Mouse (Mus musculus): ENCODE data around the gene Taar9. TPM values are rescaled to one million over a fixed set of nuclear protein-coding genes. Genes with fewer than 3 reads are reported as not detected.
"Not testable (repeated sequence)": the region's sequence is repeated elsewhere in the genome, so short reads cannot be mapped to it uniquely, and the experiment has no call there.

The Taar9 gene
- polyA plus RNA-seq (2015; fragmentation: Nextera tagmentation; extraction: Ambion mirVana), result not detected in 2 replicates

DNA sequence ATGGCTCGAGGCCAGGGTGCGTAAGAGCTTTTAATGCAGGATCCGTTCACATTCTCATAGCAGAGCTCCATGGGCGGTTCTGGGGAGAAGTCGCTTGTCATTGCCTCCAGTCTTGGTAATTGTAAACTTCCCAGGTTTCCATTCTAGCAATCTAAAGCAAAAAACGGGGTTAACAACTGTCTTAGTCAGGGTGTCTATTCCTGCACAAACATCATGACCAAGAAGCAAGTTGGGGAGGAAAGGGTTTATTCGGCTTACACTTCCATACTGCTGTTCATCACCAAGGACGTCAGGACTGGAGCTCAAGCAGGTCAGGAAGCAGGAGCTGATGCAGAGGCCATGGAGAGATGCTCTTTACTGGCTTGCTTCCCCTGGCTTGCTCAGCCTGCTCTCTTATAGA, at the start of gene Taar9:
Taar9 (minus strand) TSS at position 101 of the 400 bp plus-strand sequence.
- H3K9me3 ChIP-seq (replicated peaks); H3K4me2 ChIP-seq; H3K27me3 ChIP-seq; H3K9ac ChIP-seq; ATAC-seq (replicated peaks; ENCODE audit: insufficient number of reproducible peaks, insufficient read depth, low FRiP score, low read depth); H3K27ac ChIP-seq; H3K36me3 ChIP-seq; H3K4me1 ChIP-seq (replicated peaks); H3K4me3 ChIP-seq: not testable (repeated sequence)
- 76% methylated on average over 8 of the region's 8 CpGs for WGBS

DNA sequence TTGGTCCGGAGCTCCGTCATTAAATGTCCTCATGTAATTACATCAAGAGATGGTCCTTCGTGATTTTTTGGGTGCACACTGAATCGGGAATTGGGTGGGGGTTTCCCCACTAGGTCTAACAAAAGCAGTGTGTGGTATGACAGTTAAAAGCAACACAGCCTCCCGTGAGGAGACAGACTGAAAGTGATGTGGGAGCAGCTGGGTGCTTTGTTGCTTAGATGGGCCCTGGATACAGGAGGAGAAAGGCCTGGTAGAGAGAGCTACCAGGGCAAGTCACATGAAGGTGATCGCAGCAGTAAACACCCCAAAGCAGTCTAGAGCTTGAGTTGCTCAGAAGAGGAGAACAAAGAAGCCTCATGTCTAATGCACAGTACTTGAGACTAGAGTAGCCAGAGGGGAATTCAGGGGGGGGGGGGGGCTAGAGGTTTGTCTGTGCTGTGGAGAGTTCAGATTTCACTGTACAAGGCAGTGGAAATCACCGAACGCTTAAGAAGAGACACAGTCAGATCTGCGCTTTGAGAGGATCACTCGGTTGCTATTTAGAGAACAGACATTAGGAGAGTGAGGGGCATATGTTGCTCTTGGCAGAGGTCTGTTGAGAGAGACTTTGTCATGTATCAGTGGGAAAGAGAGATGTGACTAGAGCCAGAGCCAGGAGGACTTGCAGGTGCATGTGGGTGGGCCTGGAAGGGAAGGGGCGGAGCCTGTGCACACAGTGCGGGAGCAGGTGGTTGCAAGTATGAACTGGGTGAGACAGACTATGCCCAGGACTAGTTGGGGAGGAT, 49.3 kb upstream of the Taar9 start:
- Histone ChIP-seq H3K36me3 (peaks cover 30% of the 10 kb centered on the region), H3K27ac (0 out of 2 replicates have a peak overlapping the region, but pooled peaks have one; percentile 15), H3K4me1 (replicated peaks) (peaks cover 12% of the 10 kb centered on the region; the same call in 1 of the 2 replicates), H3K9me3 (replicated peaks) (no peaks in the 10 kb centered on the region), H3K4me2 (no peak overlapping the region), H3K4me3 (no peak overlapping the region), H3K9ac (no peak overlapping the region), H3K27me3 (no peaks in the 10 kb centered on the region)
- 75% methylated on average over 12 of the region's 12 CpGs for WGBS
- peak; percentile 76; the same call in 1 of the 2 replicates for ATAC-seq (replicated peaks; ENCODE audit: insufficient number of reproducible peaks, insufficient read depth, low FRiP score, low read depth)

DNA sequence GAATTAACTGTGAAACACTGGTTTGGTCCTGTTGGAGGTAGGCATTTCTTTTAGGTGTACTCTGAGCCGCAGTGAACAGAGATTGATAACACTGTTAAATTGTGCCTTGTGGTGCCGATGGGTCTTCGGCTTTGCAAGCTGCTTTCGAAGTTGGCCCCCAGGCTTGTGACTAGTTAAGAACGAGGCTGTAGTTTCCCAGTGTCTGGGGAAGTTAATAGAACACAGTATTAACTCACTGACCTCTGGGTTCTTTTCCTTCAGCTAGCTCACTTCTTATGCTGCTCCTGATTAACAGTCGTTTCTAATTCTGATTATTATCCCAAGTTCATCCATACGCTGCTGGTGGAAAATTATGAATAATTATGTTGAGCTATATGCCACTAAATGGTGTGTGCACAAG, 40.8 kb upstream of the Taar9 start:
- Histone ChIP-seq H3K27ac (no peak overlapping the region), H3K27me3 (no peaks in the 10 kb centered on the region), H3K4me1 (replicated peaks) (peaks cover 14% of the 10 kb centered on the region), H3K9ac (no peak overlapping the region), H3K36me3 (no peaks in the 10 kb centered on the region), H3K4me3 (peak overlapping the region; percentile 94), H3K4me2 (peak overlapping the region; percentile 63), H3K9me3 (replicated peaks) (no peaks in the 10 kb centered on the region)
- WGBS, result 30% methylated on average over 7 of the region's 7 CpGs
- ATAC-seq (replicated peaks; ENCODE audit: insufficient number of reproducible peaks, insufficient read depth, low FRiP score, low read depth), result no peak

DNA sequence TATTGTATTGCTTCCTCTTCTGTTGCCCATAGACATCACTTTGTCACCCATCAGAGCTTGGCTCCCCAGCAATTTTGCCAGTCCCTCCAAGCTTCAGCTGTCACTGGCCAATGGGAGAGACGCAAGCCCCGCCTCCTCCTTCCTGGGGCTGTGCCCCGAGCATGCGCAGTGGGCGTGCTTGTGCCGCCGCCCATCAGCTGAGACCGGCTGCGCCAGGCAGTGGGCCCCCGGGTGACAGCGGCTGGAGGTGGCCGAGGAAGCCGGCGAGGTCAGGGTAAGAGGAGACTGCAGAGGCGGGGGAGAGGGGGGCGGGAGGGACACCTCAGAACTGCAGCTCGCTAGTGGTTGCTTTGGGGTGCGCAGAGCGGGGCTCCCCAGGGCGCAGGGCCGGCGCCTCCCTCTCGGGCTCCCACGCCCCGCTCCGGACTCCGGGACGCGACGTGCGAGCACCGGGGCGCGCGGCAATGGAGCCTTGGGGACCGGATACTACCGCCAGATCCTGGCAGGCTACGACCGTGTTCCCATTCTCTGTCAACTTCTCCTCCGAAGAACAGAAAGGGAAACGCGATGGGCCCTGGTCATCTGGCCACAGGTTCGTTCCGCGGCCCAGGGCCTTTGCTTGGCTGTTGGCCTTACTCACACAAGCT, 39.9 kb upstream of the Taar9 start, which contains the start of gene Stx7:
Stx7 (plus strand) TSS at position 168 of the 647 bp plus-strand sequence.
- no peaks in the 10 kb centered on the region for H3K27me3 ChIP-seq
- H3K9ac ChIP-seq, result peak within 1 kb of the TSS; percentile 85
- H3K4me3 ChIP-seq, result peak within 1 kb of the TSS; percentile 94
- H3K27ac ChIP-seq, result peak within 1 kb of the TSS; percentile 87
- WGBS, result under 1% methylated on average over 45 of the region's 45 CpGs
- H3K4me1 ChIP-seq (replicated peaks), result peaks cover 14% of the 10 kb centered on the region
- peak; percentile 96 for ATAC-seq (replicated peaks; ENCODE audit: insufficient number of reproducible peaks, insufficient read depth, low FRiP score, low read depth)
- peak within 1 kb of the TSS; percentile 63 for H3K4me2 ChIP-seq
- H3K36me3 ChIP-seq, result no peaks in the 10 kb centered on the region
- no peaks in the 10 kb centered on the region for H3K9me3 ChIP-seq (replicated peaks)

DNA sequence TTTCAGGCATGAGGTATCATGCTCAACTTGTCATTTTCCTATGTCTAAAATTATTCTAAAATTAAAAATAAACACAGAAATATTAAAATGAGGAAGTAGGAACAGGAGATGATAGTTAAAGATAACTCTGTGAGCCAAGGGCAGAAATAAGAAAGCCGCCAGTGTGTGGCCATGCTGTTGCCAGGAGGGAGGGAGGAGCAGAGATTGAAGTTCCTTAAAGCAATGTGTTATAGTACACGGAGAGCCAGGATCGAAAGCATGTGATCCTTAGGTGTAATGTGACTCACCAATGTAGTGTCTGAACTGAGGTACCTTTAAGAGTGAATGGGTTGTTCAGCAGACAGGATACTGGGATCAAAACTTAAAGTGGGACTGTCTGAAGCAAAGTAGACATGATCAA, 33.4 kb upstream of the Taar9 start:
- no peaks in the 10 kb centered on the region for H3K4me1 ChIP-seq (replicated peaks)
- WGBS, result 61% methylated on average over 3 of the region's 3 CpGs

DNA sequence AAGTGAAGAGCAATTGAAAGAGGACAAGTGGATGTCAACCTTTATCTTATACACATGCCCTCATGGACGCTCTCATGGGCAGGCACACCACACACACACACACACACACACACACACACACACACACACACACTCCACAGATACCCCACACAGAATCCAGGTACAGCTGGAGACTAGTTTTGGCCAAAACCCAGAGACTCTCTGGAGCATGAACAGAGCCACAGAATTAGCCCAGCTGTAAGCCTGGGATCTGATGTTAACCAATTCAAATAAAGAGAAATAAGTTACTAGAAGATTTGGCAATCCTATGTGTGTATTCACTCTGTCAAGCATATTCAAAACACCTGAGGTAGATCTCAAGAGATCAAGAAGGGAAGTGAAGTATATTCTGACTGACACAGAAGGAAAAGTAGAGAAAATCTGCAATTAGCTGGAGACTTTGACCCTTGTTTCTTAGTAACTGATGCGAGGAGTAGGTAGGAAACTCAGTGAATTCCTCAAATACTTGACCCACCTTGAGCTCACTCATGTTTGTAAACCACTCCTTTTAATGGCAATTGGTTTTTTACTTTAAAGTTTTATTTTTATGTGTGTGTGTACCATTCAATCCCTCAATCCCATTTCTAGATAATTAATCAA, 29.4 kb upstream of the Taar9 start:
- no peaks in the 10 kb centered on the region for H3K36me3 ChIP-seq
- 54% methylated on average over 2 of the region's 2 CpGs for WGBS
- H3K27me3 ChIP-seq, result no peaks in the 10 kb centered on the region
- H3K4me3 ChIP-seq, result no peak overlapping the region
- no peak overlapping the region for H3K9ac ChIP-seq
- H3K4me1 ChIP-seq (replicated peaks), result no peaks in the 10 kb centered on the region
- no peaks in the 10 kb centered on the region for H3K9me3 ChIP-seq (replicated peaks)
- H3K27ac ChIP-seq, result no peak overlapping the region
- no peak for ATAC-seq (replicated peaks; ENCODE audit: insufficient number of reproducible peaks, insufficient read depth, low FRiP score, low read depth)
- no peak overlapping the region for H3K4me2 ChIP-seq

More for the DNA sequence above, 33.4 kb upstream of the Taar9 start:
- ATAC-seq (replicated peaks; ENCODE audit: insufficient number of reproducible peaks, insufficient read depth, low FRiP score, low read depth), result no peak
- Histone ChIP-seq H3K27ac (no peak overlapping the region), H3K36me3 (no peaks in the 10 kb centered on the region), H3K4me3 (no peak overlapping the region), H3K27me3 (no peaks in the 10 kb centered on the region), H3K9ac (no peak overlapping the region), H3K4me2 (no peak overlapping the region), H3K9me3 (replicated peaks) (no peaks in the 10 kb centered on the region)

DNA sequence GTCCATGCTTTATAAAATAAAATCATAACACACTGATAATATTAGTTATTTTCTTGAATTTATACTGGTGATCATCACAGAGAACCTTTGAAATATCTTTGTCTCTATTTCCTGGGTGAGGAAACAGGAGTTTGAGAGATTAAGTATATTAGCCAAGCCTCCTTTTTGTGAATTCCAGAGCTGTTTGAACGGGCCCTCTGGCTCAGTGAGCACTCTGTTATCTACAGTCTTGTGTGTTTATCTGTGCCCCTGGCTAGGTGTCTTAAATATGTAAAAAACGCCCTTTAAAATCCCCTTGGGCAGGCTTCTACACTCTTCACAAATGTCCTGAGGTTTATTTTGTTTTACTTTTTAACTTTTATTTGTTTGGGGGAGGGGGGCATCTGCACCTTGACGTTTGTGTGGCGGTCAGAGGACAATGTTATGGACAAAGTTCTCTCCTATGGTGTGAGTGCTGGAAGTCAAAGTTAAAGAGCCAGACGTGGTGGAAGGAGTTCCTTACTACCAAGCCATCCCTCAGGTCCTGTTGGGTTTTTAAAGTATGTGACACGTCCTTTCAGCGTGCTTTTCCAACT, 24.8 kb upstream of the Taar9 start:
- Histone ChIP-seq H3K27me3 (no peaks in the 10 kb centered on the region), H3K36me3 (no peaks in the 10 kb centered on the region), H3K4me2 (no peak overlapping the region), H3K9me3 (replicated peaks) (no peaks in the 10 kb centered on the region), H3K9ac (no peak overlapping the region), H3K4me1 (replicated peaks) (peaks cover 10% of the 10 kb centered on the region), H3K27ac (no peak overlapping the region), H3K4me3 (no peak overlapping the region)
- 40% methylated on average over 7 of the region's 7 CpGs for WGBS
- ATAC-seq (replicated peaks; ENCODE audit: insufficient number of reproducible peaks, insufficient read depth, low FRiP score, low read depth), result no peak

DNA sequence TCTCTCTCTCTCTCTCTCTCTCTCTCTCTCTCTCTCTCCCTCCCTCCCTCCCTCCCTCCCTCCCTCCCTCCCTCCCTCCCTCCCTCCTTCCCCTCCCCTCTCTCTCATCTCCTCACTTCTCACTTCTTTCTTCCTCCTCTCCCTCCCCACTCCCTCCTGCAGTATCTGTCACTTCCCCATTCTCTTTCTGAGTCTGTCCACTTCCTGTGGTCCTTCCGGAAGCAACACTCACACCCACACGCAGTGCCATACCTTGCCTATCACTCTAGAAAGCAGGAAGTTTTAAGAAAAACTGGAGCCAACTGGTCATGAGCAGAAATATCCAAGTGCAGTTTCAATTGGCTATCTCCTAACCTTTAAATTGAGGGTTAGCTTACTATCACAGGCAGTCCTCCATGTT, 23.8 kb upstream of the Taar9 start:
- 34% methylated on average over 2 of the region's 2 CpGs for WGBS
- peaks cover 10% of the 10 kb centered on the region for H3K4me1 ChIP-seq (replicated peaks)
- H3K9me3 ChIP-seq (replicated peaks), result no peaks in the 10 kb centered on the region
- H3K4me3 ChIP-seq, result no peak overlapping the region
- no peak overlapping the region for H3K27ac ChIP-seq
- no peak for ATAC-seq (replicated peaks; ENCODE audit: insufficient number of reproducible peaks, insufficient read depth, low FRiP score, low read depth)
- no peak overlapping the region for H3K9ac ChIP-seq
- no peak overlapping the region for H3K4me2 ChIP-seq
- no peaks in the 10 kb centered on the region for H3K27me3 ChIP-seq
- no peaks in the 10 kb centered on the region for H3K36me3 ChIP-seq

DNA sequence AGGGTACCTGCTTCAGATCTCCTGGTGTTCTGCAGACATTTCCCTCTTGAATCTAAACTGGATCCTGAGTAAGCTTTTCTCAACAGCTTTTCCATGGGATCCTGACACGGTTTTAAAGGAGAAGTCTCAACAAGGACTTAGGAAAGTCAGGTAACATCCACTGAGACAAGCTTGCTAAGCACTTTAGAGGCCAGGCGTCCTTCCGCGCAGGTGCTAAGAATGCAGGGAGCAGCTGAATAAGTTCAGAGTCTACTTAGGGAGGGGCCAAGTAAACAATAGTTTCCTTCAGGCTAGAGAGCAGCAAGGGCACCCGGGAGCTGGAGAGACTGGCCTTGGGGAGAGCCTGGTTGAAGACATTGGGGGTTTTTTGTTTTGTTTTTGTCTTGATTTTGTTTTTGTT, 22.9 kb upstream of the Taar9 start:
- Histone ChIP-seq H3K27ac (no peak overlapping the region; the same call in 1 of the 2 replicates), H3K4me3 (no peak overlapping the region), H3K9me3 (replicated peaks) (no peaks in the 10 kb centered on the region), H3K4me1 (replicated peaks) (peaks cover 10% of the 10 kb centered on the region), H3K36me3 (no peaks in the 10 kb centered on the region), H3K27me3 (no peaks in the 10 kb centered on the region), H3K4me2 (peak overlapping the region; percentile 22), H3K9ac (no peak overlapping the region)
- 18% methylated on average over 5 of the region's 5 CpGs for WGBS
- ATAC-seq (replicated peaks; ENCODE audit: insufficient number of reproducible peaks, insufficient read depth, low FRiP score, low read depth), result no peak

DNA sequence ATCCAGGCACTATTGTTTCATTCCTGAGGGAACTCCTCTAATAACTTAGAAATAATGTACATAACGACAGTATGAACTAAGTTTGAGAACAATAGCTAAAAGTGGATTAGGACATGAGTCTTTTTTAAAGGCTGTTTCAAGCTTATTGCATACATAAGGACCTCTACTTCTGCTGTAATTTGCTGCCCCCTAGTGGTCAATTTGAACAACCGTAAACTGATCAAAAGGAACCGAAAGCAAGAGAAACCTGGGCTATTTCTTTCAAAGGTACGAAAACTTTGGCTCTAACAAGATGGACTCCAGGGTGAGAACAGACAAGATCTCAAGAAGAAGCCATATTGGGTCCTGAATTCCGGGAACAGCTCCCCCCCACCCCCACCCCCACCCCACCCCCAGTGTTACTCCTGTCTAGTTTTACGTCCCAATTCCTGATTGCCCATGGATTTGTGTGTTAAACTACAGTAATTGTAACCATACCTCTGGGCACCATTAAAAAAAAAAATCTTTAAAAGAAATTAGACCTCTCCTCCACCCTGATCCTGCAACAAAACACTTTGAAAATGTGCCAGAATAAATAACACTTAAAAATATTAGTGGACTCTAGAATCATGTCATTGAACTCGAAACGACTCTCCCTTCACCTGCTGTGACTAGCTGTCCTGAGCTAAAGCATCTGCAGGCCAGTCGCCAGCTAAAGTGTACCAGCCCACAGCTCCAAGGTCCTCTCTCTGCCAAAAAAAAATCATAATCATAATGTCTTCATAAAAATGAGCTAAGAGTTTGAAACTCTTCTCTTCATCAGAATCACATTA, 22.3 kb upstream of the Taar9 start:
- H3K9me3 ChIP-seq (replicated peaks), result no peaks in the 10 kb centered on the region
- H3K36me3 ChIP-seq, result no peaks in the 10 kb centered on the region
- H3K4me2 ChIP-seq, result peak overlapping the region; percentile 58
- no peaks in the 10 kb centered on the region for H3K27me3 ChIP-seq
- no peak overlapping the region for H3K9ac ChIP-seq
- H3K4me1 ChIP-seq (replicated peaks), result peaks cover 10% of the 10 kb centered on the region
- no peak overlapping the region; the same call in 1 of the 2 replicates for H3K27ac ChIP-seq
- 27% methylated on average over 9 of the region's 9 CpGs for WGBS
- peak overlapping the region; percentile 42 for H3K4me3 ChIP-seq
- peak; percentile 66; the same call in 1 of the 2 replicates for ATAC-seq (replicated peaks; ENCODE audit: insufficient number of reproducible peaks, insufficient read depth, low FRiP score, low read depth)

Measured in heart, embryonic 15.5 days (tissue).